Mouse (Mus musculus): Measurements from ENCODE around the gene Fbxw25. TPM values are rescaled to one million over a fixed set of nuclear protein-coding genes. Genes with fewer than 3 reads are reported as not detected.
"Not testable (repeated sequence)": the region's sequence is repeated elsewhere in the genome, so short reads cannot be mapped to it uniquely, and the experiment has no call there.

Fbxw25 gene
- polyA plus RNA-seq (2015; fragmentation: Nextera tagmentation; extraction: Ambion mirVana): not detected in 2 replicates

DNA sequence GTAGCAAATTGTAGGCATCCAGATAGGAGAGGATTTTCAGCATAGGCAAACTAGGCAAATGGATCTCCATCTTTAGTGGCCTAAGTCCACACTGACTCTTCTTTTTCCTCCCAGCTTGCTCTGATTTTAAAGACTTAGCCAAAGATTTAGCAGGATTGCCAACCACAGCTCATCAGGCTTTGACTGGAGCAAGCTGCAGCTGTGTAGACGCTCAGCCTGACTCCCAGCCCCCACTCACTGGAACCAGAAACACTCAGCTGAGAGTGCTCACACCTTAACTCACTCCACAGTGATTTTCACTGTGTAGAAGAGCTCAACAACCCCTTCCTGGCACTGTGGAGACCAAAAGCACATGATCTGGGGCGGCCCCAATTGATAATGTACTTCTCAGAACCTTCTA, at the start of gene Fbxw25:
TSS of gene Fbxw25 (minus strand) at position 101 of the 400 bp plus-strand sequence.
- not testable (repeated sequence) for H3K4me1 ChIP-seq (ENCODE audit: control insufficient read depth, insufficient read depth, low read length); H3K4me2 ChIP-seq (ENCODE audit: low read depth, low read length); H3K27ac ChIP-seq (ENCODE audit: low read length); H3K4me3 ChIP-seq (replicated peaks; ENCODE audit: low read length); H3K36me3 ChIP-seq (ENCODE audit: control insufficient read depth, insufficient read depth, low read length); H3K9me3 ChIP-seq (replicated peaks; ENCODE audit: control insufficient read depth, low read length); H3K9ac ChIP-seq (ENCODE audit: low read length); H3K27me3 ChIP-seq (ENCODE audit: control insufficient read depth, insufficient read depth, low read length); ATAC-seq (ENCODE audit: insufficient read depth, low FRiP score)
- WGBS: 69% methylated on average over 2 of the region's 2 CpGs

DNA sequence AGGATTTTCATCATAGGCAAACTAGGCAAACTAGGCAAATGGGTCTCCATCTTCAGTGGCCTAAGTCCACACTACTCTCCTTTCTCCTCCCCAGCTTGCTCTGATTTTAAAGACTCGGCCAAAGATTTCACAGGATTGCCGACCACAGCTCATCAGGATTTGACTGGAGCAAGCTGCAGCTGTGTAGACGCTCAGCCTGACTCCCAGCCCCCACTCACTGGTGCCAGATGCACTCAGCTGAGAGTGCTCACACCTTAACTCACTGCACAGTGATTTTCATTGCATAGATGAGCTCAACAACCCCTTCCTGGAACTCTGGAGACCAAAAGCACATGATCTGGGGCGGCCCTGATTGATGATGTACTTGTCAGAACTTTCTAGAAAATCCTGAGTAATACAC, 38.1 kb upstream of the Fbxw25 start, which contains the start of gene Fbxw18:
TSS of gene Fbxw18 (minus strand) at position 101 of the 400 bp plus-strand sequence.
- not testable (repeated sequence) for H3K9me3 ChIP-seq (replicated peaks; ENCODE audit: control insufficient read depth, low read length); H3K4me1 ChIP-seq (ENCODE audit: control insufficient read depth, insufficient read depth, low read length); H3K27me3 ChIP-seq (ENCODE audit: control insufficient read depth, insufficient read depth, low read length); H3K27ac ChIP-seq (ENCODE audit: low read length); H3K36me3 ChIP-seq (ENCODE audit: control insufficient read depth, insufficient read depth, low read length); H3K4me3 ChIP-seq (replicated peaks; ENCODE audit: low read length); ATAC-seq (ENCODE audit: insufficient read depth, low FRiP score); H3K9ac ChIP-seq (ENCODE audit: low read length); H3K4me2 ChIP-seq (ENCODE audit: low read depth, low read length)
- 59% methylated on average over 4 of the region's 4 CpGs for WGBS

DNA sequence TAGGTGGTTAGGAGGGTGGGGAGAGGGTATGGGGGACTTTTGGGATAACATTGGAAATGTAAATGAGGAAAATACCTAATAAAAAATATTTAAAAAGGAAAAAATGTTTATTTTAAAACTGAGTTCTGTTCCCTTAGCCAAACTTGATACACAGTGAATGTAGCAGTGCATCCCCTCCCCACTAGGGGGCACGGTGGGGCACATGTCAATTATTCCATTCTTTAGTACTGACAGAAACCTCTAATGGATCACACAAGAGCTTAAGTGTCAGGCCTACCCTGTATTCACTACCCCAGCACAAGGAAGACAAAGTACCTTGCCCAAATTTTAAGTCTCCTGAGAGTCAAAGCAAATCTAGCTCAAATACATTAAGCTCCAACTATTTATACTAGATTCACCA, 20.8 kb upstream of the Fbxw25 start:
- Histone ChIP-seq H3K4me3 (replicated peaks; ENCODE audit: low read length) (no peak overlapping the region), H3K4me1 (ENCODE audit: control insufficient read depth, insufficient read depth, low read length) (no peaks in the 10 kb centered on the region), H3K36me3 (ENCODE audit: control insufficient read depth, insufficient read depth, low read length) (no peaks in the 10 kb centered on the region), H3K27me3 (ENCODE audit: control insufficient read depth, insufficient read depth, low read length) (no peaks in the 10 kb centered on the region), H3K9ac (ENCODE audit: low read length) (no peak overlapping the region), H3K9me3 (replicated peaks; ENCODE audit: control insufficient read depth, low read length) (no peaks in the 10 kb centered on the region), H3K4me2 (ENCODE audit: low read depth, low read length) (no peak overlapping the region), H3K27ac (ENCODE audit: low read length) (no peak overlapping the region)
- WGBS: 6% methylated on average over 1 of the region's 1 CpGs
- no peak for ATAC-seq (ENCODE audit: insufficient read depth, low FRiP score)

DNA sequence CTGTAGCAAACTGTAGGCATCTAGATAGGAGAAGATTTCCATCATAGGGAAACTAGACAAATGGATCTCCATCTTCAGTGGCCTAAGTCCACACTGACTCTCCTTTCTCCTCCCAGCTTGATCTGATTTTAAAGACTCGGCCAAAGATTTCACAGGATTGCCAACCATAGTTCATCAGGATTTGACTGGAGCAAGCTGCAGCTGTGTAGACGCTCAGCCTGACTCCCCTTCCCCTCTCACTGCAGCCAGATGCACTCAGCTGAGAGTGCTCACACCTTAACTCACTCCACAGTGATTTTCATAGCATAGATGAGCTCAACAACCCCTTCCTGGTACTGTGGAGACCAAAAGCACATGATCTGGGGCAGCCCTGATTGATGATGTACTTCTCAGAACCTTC, 38.5 kb downstream of the Fbxw25 start, which contains the start of gene Fbxw24:
TSS of gene Fbxw24 (minus strand) at position 101 of the 400 bp plus-strand sequence.
- not testable (repeated sequence) for H3K27ac ChIP-seq (ENCODE audit: low read length); H3K9me3 ChIP-seq (replicated peaks; ENCODE audit: control insufficient read depth, low read length); H3K4me1 ChIP-seq (ENCODE audit: control insufficient read depth, insufficient read depth, low read length); H3K4me3 ChIP-seq (replicated peaks; ENCODE audit: low read length); ATAC-seq (ENCODE audit: insufficient read depth, low FRiP score); H3K36me3 ChIP-seq (ENCODE audit: control insufficient read depth, insufficient read depth, low read length); H3K4me2 ChIP-seq (ENCODE audit: low read depth, low read length); H3K9ac ChIP-seq (ENCODE audit: low read length); H3K27me3 ChIP-seq (ENCODE audit: control insufficient read depth, insufficient read depth, low read length)
- 77% methylated on average over 2 of the region's 2 CpGs for WGBS

DNA sequence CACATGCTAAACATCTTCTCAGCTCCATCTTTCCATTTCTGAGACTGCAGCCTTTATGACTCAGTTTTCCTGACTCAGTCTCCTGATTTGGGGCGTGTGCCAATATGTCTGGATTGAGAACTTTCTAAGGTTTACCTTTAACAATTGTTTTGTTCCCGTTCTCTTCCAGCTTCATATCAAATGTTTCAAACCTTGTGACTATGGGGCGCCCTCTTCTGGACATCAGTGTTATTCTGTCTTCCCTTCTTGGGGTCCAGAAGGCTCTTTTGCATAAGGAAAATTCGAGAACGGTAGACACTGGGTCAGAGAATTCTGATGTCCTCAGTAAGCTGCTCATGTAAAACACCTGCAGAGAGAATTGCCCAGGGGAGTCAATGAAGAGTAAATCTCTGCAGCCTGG, 57.6 kb downstream of the Fbxw25 start:
- not testable (repeated sequence) for H3K4me3 ChIP-seq (replicated peaks; ENCODE audit: low read length); H3K27me3 ChIP-seq (ENCODE audit: control insufficient read depth, insufficient read depth, low read length); H3K27ac ChIP-seq (ENCODE audit: low read length); ATAC-seq (ENCODE audit: insufficient read depth, low FRiP score); H3K9me3 ChIP-seq (replicated peaks; ENCODE audit: control insufficient read depth, low read length); H3K9ac ChIP-seq (ENCODE audit: low read length); H3K36me3 ChIP-seq (ENCODE audit: control insufficient read depth, insufficient read depth, low read length); H3K4me2 ChIP-seq (ENCODE audit: low read depth, low read length); H3K4me1 ChIP-seq (ENCODE audit: control insufficient read depth, insufficient read depth, low read length)
- WGBS: 38% methylated on average over 5 of the region's 5 CpGs

DNA sequence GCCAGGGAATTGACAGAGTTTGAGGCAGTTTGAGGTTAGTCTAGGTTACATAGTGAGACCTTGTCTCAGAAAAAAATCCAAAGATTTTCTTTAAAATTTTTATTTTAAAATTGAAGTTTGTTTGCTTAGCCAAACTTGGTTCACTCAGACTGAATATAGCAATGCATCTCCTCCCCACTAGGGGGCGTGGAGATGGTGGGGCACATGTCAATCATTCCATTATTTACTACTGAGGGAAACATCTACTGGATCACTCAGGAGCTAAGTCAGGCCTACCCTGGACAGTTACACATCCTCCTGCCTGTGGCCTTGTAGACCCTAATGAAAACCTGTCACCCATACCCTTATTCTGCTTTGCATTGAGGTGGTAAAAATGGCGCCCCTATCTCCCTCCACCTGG, 62.3 kb downstream of the Fbxw25 start:
- H3K27me3 ChIP-seq (ENCODE audit: control insufficient read depth, insufficient read depth, low read length); H3K4me1 ChIP-seq (ENCODE audit: control insufficient read depth, insufficient read depth, low read length); ATAC-seq (ENCODE audit: insufficient read depth, low FRiP score); H3K9ac ChIP-seq (ENCODE audit: low read length); H3K9me3 ChIP-seq (replicated peaks; ENCODE audit: control insufficient read depth, low read length); H3K36me3 ChIP-seq (ENCODE audit: control insufficient read depth, insufficient read depth, low read length); H3K4me2 ChIP-seq (ENCODE audit: low read depth, low read length); H3K27ac ChIP-seq (ENCODE audit: low read length); H3K4me3 ChIP-seq (replicated peaks; ENCODE audit: low read length): not testable (repeated sequence)
- WGBS: 52% methylated on average over 2 of the region's 2 CpGs

DNA sequence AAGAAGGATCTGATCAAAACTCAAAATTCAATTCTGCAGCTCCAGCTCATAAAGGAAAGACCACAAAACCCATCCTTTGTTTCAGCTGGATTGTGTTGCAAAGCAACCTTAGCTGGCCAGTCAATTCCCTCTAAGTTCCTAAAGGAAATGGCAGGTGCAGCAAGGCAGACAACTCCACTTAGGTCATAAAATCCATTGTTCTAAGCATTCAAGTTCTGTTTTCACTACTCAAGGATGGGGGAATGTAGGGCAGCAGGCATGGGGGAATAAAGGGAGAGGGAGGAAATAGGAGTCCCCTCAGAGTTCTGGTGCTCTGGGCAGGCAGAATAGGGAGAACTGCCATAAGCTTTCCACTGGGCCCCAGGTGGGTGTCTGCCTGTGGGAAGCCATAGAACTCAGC, 67.2 kb downstream of the Fbxw25 start:
- Histone ChIP-seq H3K9me3 (replicated peaks; ENCODE audit: control insufficient read depth, low read length) (no peaks in the 10 kb centered on the region), H3K27ac (ENCODE audit: low read length) (no peak overlapping the region), H3K4me1 (ENCODE audit: control insufficient read depth, insufficient read depth, low read length) (no peaks in the 10 kb centered on the region), H3K4me3 (replicated peaks; ENCODE audit: low read length) (no peak overlapping the region), H3K4me2 (ENCODE audit: low read depth, low read length) (no peak overlapping the region), H3K9ac (ENCODE audit: low read length) (no peak overlapping the region), H3K36me3 (ENCODE audit: control insufficient read depth, insufficient read depth, low read length) (no peaks in the 10 kb centered on the region), H3K27me3 (ENCODE audit: control insufficient read depth, insufficient read depth, low read length) (no peaks in the 10 kb centered on the region)
- ATAC-seq (ENCODE audit: insufficient read depth, low FRiP score): no peak

Other genes starting within 250 kb of the Fbxw25 start
- gene Fbxw16, start 215.5 kb downstream of the Fbxw25 start, polyA plus RNA-seq (2015; fragmentation: Nextera tagmentation; extraction: Ambion mirVana): not detected in 2 replicates
- gene Fbxw19, start 168.8 kb downstream of the Fbxw25 start, polyA plus RNA-seq (2015; fragmentation: Nextera tagmentation; extraction: Ambion mirVana): not detected in 2 replicates
- not detected in 2 replicates for gene Fbxw15, start 96.4 kb downstream of the Fbxw25 start, polyA plus RNA-seq (2015; fragmentation: Nextera tagmentation; extraction: Ambion mirVana)
- not detected in 2 replicates for gene Fbxw24, start 38.6 kb downstream of the Fbxw25 start, polyA plus RNA-seq (2015; fragmentation: Nextera tagmentation; extraction: Ambion mirVana)
- not detected in 2 replicates for gene Fbxw18, start 38.0 kb upstream of the Fbxw25 start, polyA plus RNA-seq (2015; fragmentation: Nextera tagmentation; extraction: Ambion mirVana)
- gene Fbxw26, start 81.4 kb upstream of the Fbxw25 start, polyA plus RNA-seq (2015; fragmentation: Nextera tagmentation; extraction: Ambion mirVana): not detected in 2 replicates
- not detected in 2 replicates for gene Fbxw27, start 126.0 kb upstream of the Fbxw25 start, polyA plus RNA-seq (2015; fragmentation: Nextera tagmentation; extraction: Ambion mirVana)
- gene Spink8, start 147.6 kb upstream of the Fbxw25 start, polyA plus RNA-seq (2015; fragmentation: Nextera tagmentation; extraction: Ambion mirVana): 0.18 TPM in 1 of 2 replicates, not detected in the other
- gene Nme6, start 168.1 kb upstream of the Fbxw25 start, polyA plus RNA-seq (2015; fragmentation: Nextera tagmentation; extraction: Ambion mirVana): 58.5 and 61.0 TPM in 2 replicates
- gene Camp, start 185.0 kb upstream of the Fbxw25 start, polyA plus RNA-seq (2015; fragmentation: Nextera tagmentation; extraction: Ambion mirVana): 17.3 and 22.6 TPM in 2 replicates
- 26.0 and 26.6 TPM in 2 replicates for gene Cdc25a, start 210.9 kb upstream of the Fbxw25 start, polyA plus RNA-seq (2015; fragmentation: Nextera tagmentation; extraction: Ambion mirVana)

Measured in stomach, embryonic 16.5 days (tissue).